Mouse (Mus musculus): ENCODE data around the gene Gm21954.
A peak's percentile ranks its signal among the peaks of the same experiment; 100 is the strongest.

The Gm21954 gene

DNA sequence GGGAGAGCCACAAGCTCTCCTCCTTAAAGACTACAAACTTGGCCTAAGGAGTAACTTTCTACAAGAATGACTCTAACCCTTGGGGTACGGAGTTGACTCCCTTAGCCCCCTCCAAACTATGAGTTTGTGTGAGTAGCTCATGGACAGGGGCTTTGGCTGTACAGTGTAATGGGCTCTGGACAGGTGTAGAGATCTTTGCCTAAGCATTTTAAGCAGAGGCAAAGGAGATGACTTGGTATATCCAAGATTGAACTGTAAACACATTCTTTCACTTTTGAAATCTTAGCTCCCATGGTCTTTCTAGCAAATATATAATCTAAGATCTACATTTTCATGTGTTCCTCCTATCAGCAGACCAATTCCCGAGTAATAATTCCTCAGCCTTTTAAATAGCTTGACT lies at the start of gene Gm21954:
Gene Gm21954, minus strand, starts transcription at position 101 of the 400 bp plus-strand sequence.
- no peak for DNase-seq (ENCODE audit: low spot score in 2 of 2)

DNA sequence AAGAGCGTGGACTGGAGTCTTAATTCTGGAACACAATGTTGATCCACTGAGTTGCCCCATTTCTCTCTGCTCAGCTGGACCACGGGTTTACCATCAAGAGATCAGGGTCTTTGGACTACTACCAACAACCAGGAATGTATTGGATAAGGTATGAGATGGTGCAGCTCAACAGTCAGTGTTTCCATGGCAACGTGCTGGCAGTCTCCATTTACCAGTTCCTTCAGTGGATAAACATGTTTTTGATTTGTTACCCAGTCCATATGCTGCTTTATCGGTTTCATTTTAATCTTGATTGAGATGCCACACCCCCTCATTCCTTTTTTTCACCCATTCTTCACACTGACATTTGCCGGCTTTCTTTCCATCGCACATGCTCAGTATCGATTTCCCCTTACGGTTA lies 49.8 kb upstream of the Gm21954 start:
- no peak for DNase-seq (ENCODE audit: low spot score in 2 of 2)

DNA sequence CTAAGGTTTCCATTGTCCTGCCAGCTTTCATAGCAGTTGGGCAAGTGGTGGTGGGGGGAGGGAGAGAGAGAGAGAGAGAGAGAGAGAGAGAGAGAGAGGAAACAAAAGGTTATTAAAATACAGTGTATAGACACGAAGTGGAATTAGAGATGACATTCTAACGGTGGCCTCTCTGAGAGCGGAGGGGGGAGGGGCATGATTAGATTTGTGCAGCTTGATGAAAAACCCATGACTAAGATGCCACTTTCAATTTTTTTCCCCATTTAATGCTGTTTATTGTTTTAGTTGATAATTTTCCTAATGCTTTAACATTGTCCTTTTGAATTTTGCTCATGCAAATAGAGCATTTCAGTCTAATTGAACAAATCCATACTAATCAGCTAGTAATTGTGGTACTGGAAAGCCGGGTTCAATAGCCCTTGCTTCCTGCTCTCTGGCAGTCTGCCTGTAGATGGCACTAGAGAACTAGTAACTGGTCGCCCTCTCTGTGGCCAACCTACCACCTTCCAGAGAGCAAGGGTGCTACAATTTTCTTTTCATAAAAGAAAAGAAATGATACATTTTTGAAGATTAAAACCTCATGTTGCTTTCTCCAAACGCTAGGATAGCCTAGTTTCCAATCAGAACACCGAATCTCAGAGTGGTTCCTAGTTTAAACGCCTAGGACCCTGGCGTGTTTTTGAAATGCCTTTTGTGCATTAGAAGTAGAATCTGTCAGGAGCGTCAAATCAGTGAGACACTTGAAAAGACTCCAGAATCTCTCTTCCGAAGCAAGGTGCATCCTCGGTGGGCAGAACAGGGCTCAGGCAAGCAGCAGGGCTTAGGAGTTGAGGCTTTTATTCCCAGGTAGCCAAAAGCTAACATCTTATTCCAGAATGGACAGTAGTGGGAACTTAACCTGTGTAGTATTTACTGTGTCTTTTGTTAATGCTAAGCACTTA lies 48.5 kb upstream of the Gm21954 start:
- peak; percentile 8 to 54 for DNase-seq (ENCODE audit: low spot score in 2 of 2)

DNA sequence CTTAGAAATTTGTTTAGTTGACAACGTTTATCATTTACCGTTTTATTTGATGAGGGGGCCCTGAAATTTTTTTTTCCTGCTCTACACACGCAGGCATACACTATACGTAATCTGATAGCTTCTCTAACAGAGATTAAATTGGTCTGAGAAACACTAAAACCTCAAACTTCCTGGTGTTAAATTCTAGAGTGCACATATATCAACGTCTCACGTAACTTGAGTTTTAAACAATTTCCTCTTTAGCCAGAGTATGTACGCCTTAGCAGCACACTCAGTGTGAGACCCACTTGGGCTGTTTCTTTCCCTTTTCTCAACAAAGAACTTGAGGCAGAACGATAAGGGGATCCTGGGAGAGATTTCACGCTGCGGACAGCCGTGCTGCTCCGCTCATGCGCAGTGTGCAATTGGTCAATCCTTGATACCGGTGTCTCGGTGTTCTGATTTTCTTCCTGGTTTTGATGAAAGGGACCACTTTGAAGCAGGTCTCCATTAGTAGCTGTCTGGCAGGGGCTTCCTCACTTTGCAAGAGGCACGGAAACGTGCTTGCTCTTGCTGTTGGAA lies 45.5 kb upstream of the Gm21954 start:
- no peak for DNase-seq (ENCODE audit: low spot score in 2 of 2)

DNA sequence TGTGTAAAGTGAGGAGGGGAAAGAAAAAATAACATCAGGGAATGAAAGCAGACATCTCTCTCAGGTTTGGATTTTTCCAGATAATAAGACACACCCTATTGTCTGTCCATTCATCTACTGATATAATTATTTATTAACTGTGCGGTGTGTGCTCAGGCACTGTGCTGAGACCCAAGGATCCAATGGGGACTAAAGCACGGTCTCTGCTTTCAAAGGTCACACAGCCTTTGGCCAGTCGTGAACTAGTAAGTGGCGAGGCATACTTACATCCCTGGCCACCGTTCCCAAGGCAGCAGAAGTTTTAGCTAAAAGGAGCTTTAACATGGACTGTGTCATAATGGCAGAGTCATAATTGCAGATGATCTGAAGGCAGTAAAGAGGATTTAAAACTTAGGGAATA lies 44.0 kb upstream of the Gm21954 start:
- no peak for DNase-seq (ENCODE audit: low spot score in 2 of 2)

DNA sequence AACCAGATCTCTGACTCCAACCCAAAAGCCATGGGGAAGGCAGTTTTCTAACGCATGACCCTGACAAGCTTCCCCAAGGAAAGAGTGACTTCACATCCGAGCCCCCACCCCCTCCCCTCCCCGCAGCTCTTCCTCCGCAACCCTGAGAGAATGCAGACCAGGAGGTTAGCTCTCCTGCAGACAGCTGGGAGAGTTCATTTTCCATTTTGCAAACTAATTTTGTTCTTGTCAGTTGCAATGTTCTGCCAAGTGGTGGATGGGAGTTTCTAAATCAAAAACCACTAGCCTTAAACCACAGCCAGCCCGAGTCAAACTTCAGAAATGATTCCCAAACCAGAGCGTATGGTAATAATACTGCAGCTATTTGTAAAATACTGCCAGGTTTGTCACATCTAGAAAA lies 39.6 kb upstream of the Gm21954 start:
- DNase-seq (ENCODE audit: low spot score in 2 of 2), result no peak

DNA sequence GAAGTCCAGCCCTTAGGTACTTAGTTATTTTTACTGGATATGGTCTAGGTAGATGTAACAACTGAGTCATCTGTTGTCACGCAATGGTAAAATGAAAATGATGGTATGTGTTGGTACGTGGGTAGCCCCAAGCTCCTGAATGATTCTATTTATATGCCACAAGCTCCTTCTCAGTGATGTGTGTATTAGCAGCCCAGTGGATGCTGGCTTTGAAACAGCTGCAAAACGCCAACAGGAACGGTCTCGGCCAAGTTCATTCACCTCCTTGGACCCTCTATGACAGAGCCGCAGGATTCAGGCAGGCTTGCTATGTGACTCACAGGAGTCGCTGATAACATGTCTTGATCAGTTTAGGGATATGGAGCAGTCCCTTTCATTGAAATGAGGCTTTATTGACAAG lies 38.2 kb upstream of the Gm21954 start:
- DNase-seq (ENCODE audit: low spot score in 2 of 2), result no peak

DNA sequence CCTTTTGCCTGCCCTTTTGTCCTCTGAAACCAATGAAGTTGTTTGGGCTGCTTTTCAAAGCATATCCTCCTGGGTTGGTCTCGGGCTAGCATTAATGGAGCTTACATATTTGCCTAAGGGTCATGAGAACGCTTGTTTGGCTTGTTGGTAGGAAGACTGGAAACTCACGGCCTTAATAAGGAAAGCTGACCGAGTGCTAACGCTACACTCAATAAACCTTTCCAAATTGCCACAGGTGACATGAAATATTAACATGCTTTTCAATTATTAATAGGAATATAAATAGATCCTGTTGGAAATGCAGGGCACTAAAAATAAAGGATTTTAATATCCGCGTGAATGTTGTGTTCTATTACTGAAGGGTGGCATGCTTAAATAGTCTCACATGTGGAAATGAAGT lies 27.3 kb upstream of the Gm21954 start:
- no peak for DNase-seq (ENCODE audit: low spot score in 2 of 2)

DNA sequence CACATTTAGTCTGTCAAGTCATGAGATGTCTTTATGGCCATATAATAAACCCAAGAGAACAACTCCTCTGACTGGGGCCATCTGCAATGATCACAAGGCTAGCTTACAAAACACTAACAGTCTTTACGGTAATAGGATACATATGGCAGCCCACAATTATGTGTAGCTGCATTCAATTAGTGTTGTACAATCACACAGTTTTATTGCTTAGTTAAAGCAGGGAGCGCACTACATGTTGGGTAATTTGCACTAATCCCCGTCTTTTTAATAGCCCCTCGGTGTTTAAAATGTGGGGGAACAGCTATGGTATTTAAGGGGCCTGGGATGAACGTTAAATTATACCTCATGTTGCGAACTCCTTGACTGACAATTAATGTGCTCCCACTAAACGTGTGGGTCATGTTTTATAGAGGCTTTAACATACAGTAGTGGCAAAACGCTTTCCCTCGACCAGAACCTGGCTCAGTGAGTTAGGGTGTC lies 24.5 kb upstream of the Gm21954 start:
- DNase-seq (ENCODE audit: low spot score in 2 of 2), result no peak

DNA sequence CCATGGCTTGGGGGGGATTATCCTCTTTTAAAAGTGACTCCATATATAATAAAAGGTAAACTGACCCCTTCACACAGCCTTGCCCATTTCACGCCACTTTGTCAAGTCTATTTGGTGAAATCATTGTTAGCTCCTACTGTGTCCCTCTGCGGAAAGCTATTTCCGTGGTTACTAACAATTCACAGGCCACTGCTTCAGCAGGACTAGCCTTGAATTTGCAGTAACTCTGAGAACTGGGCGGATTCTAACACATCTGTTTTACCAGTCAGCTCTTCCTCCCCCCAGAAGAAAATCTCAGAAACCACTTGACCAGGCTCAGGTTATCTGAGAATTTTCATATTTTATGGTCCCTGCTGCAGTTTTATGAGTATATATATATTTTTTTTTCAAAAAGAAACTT lies 23.9 kb upstream of the Gm21954 start:
- DNase-seq (ENCODE audit: low spot score in 2 of 2), result no peak

DNA sequence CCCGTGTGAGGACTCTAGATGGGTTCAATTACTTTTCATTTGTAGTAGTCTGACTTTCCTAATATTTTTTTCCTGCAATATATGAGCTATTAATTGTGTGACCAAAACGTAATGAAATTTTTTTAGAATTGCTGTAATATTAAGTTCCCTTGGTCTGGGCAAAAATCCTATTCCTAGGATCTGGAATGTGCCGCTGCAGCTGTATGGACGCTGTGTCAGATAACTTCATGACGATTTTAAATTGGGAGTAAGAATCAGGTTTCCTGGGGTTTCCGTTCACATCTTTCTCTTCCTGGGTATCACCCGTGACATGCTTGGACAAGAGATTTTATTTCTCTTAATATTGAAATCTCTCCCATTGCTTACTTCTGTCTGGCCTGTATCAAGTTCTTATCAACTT lies 23.2 kb upstream of the Gm21954 start:
- no peak for DNase-seq (ENCODE audit: low spot score in 2 of 2)

DNA sequence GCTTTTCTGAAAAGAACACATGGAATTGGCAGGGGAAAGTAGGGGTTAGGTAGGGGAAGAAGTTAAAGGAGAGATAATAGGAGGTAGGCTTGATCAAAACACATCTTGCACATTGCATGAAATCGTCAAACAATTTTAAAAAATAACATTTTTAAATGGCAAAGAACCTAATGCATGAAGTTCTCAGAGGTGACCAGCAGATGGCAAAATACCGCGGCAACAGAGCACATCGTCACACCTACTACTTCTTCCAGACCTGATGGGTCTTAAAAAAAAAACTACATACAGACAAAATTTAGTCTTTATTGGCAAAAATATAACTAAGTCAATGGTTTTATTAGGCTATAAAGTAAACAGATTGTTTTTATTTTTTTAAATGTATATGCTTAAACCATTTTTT lies 22.3 kb upstream of the Gm21954 start:
- no peak for DNase-seq (ENCODE audit: low spot score in 2 of 2)

DNA sequence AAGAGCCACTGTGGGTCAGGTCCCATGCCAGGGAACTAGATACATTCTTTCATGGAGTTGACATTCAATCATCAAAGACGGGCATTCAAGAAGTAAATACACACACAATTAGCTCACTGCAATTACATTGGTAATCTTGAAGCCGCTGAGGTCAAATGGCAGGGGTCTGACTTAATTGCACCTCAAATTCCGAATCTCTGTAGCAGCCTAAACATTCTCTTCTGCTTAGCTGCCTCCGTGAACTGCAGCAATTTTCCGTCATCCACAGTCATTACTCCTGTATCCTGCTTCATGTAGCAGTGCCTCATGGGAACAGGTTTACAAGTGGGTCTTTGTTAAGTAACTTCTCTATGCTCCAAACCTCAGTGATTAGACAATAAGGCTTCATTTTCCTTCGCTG lies 20.0 kb upstream of the Gm21954 start:
- DNase-seq (ENCODE audit: low spot score in 2 of 2), result no peak

DNA sequence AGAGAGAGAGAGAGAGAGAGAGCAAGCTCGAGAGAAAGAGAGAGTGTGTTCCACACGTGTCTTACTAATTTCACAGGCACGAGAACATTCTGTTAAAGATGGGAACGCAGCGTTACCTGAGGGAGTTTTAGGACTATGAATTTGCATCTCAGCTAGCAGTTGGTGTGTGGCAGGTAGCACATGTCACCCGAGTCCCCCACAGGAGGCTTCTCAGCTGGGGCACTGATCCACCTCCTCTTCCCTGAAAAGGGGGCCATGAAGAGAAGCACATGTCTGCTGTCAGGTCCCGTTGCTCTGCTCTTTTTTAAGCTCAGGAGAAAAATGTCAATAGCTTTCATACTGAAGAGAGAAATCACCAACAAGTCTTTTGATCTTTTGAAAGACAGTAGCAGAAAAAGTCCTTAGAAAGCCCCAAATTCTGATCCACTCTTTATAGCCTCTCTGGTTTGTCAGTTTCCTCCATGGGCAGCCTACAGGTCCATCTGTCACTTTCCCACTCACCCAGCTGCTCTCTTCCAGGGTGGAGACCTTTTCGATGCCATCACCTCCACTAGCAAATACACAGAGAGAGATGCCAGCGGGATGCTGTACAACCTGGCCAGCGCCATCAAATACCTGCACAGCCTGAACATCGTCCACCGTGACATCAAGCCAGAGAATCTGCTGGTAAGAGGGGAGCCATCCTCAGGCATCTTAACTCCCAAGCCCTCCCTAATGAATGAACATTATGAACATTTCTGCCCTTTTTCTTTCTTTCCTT lies 17.4 kb upstream of the Gm21954 start:
- no peak for DNase-seq (ENCODE audit: low spot score in 2 of 2)

DNA sequence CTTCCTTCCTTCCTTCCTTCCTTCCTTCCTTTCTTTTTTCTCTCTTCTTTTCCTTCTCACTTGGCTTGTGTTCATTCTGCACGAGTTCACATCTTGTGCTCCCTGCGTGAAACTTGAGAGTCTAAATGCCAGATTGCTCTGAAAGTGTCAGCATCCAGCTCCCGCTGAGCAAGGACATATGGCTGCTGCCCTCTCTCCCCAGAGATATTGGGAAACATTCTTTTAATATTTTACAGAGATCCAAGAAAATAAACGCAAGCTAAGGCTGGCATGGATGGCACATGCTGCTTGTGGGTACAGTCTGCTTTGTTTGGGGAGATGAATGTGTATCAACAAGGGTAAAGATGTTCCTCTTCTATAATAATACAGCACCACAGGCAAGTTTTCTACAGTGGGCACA lies 11.3 kb upstream of the Gm21954 start:
- DNase-seq (ENCODE audit: low spot score in 2 of 2), result no peak

DNA sequence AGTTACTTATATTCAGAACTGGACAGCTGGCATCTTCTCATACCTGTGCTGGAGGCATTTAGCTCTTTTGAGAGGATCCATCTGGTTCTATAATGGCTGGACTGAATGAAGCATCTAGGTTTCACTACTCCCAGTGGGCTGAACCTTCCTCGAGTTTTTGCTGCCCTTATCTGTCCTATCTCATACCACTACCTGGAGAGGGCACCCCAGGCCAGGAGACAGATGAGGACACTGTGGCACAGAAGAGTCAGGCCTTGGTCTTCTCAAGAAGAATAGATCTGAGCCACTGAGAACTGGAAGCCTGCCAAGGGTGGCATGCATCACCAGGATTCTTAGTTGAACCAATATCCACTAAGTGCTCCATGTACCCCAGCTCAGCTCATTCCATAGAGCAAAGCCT lies 9.1 kb upstream of the Gm21954 start:
- no peak for DNase-seq (ENCODE audit: low spot score in 2 of 2)

DNA sequence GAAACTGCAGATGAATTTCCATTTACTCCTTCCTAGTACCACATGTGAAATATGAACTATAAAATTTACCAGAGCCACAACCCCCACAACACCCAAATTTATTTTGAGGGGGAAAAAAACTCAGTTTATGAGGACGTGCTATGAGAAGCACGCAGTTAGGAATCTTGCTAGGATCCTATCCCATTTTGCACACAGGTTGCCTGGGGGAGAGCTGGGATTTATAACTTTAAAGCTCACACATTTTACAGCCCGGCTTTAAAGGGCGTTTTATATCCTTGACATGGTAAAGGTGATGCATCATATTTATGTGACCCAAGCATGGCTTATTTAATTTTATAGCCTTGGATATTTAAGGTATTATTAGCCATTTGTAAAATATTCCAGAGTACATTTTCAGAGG lies 7.3 kb upstream of the Gm21954 start:
- DNase-seq (ENCODE audit: low spot score in 2 of 2), result no peak

DNA sequence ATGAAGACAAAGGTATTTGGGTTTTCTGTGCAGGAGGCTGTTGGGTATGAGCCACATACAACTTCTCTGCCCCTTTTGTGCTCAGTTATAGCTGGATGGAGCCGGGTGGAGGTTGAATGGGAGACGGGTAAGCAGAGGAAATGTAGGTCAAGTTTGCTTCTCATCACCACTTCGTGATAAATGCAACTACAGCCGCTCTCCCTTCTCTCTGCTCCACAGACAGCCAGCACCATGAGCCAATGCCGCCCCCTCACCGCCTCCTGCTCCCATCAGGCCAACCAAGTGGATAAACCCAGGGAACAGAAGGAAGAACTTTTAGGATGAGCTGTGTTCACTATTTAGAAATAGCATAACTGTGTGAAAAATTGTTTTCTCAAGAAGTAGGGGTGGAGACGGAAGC lies 4.7 kb upstream of the Gm21954 start:
- DNase-seq (ENCODE audit: low spot score in 2 of 2), result no peak

DNA sequence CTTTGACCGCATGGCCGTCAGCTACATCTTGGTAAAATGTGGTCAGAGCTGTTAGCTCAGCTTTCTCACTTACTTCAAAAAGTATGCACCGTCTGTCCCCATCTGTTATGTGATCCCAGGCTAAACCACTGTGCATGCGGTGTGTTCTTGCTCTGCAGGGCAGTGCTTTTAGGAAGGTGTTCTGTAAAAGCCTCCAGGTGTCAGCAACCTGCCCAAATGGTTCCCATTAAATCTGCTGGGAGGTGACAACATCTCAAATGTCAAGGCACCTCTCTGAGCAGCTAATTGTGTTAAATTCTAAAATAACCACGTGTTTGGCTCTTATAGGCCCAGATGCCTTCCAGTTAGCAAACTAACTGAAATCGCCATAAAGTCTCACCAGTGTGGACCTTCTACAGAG lies 1.1 kb upstream of the Gm21954 start:
- no peak for DNase-seq (ENCODE audit: low spot score in 2 of 2)

DNA sequence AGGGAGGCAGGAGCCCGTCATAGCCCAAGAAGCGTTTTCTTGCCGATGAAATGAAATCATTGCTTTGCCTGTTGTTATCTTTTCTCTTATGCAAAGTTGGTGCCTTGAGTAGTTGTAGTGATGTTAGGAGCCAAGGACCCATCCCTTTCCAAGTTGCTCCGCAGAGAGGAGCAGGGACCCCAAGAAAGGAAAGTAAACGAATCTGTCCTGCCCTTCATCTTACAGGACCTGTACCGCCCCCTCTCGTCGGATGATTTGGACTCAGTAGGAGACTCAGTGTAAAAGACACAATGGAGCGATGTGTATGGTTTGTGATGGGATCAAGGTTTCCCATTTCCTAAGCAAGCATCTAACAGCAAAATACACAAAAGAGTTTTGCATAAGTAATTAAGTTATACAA lies 5.7 kb downstream of the Gm21954 start:
- DNase-seq (ENCODE audit: low spot score in 2 of 2), result no peak

DNA sequence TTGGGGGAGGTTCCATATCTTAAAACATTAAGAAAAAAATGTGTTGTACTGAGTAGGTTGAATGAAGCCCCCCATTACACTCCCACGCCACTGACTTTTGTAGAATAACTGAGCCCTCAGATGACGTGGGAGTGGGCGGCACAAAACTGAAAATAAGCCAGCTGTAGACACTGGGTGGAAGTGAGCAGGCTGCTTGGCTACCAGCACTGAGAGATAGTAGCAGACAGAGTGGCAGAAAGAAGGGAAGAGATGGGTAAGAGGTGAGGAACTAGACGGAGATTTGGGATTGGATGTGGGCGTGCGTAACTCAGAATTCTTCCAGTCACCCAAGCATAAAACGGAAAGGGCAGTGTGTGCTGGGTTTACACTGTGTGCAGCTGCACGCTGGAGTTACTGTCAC lies 6.2 kb downstream of the Gm21954 start:
- DNase-seq (ENCODE audit: low spot score in 2 of 2), result no peak

DNA sequence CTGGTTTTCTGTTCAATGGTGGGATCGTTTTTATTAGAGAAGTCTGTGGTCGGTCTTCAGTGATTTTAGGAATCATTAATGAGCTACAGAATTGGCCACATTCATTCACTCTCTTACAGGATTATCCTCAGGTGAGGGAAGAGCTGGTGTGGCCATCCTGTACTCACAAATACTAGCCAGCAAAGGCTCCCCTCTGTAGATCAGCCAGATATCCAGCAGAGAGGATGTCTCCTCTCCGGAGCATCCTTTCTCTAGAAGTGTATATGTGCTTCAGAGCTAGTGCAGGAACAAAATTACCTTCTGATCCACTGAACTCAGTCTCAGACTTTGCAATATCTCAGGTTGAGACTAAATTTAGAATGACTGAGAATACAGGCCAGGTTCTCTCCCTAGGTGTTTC lies 7.8 kb downstream of the Gm21954 start:
- DNase-seq (ENCODE audit: low spot score in 2 of 2), result no peak

All from thymus, postnatal 10 days (tissue).